Mouse (Mus musculus) frontal cortex, adult (tissue): Measurements from ENCODE around the gene Isoc2a.
"Not testable (repeated sequence)": the region's sequence is repeated elsewhere in the genome, so short reads cannot be mapped to it uniquely, and the experiment has no call there.

Experiments used
- ATAC-seq: cut with Nextera tagmentation; 2 replicates; pipeline ENCODE4 v1.9.2; 2017; ENCODE audit warnings: mild to moderate bottlenecking, moderate library complexity, mixed read lengths; ENCODE audit not compliant: low TSS enrichment

The Isoc2a gene

DNA sequence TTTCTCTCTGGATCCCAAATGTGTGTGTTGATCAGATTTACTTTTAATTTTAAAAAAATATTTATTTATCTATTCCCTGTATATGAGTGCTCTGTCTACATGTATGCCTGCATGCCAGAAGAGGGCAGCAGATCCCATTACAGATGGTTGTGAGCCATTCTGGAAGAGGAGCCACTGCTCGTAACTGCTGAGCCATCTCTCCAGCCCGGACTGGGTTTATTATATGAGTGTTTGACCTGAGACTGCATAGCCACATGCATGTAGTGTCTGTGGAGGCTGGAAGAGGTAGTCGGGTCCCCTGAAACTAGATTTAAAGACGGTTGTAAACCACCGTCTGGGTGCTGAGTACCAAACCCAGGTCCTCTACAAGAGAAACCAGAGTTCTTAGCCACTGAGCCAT lies 11.9 kb upstream of the Isoc2a start:
- no peak for ATAC-seq

DNA sequence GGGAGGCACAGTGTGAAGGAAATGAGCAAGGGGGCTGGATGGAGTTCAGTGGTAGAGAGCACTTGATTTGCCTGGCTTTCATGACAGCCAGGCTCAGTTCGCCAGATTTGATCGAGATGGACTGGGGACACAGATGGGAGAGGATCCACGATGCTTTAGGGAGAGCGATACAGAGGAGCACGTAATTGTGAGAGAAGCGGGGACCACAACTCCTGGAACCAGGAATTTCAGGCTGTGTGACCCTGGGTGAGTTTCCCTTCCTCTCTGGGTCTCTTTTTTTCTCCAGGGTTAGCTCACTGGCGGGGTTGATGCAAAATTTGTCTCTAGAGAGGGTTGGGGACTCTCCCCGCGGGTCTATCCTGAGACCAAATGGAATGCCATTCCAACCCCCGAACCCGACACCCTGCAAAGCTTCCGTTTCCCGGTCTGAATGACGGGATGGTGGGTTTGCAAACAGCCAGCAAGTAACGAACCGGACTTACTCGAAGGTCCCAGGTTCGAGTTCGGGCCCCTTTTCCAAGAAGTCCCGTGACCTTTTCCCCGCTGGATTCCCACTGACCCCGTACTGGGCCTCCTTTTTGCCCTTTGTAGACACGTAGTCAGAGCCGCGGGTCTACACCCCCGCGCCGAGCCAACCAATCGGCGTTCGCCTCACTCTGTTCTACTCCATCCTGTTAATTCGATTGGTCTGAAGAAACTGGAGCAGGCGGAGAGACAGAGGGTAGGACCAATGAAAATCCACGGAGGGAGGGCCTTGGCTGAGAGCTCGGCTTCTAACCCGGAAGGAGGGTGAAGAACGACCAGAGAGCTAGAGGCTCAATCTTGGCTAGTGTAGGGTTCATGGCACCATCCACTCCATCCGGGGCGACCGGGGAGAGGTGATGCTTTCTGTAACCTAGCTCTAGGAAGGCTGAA lies 11.1 kb upstream of the Isoc2a start:
- peak; percentile 99 for ATAC-seq

DNA sequence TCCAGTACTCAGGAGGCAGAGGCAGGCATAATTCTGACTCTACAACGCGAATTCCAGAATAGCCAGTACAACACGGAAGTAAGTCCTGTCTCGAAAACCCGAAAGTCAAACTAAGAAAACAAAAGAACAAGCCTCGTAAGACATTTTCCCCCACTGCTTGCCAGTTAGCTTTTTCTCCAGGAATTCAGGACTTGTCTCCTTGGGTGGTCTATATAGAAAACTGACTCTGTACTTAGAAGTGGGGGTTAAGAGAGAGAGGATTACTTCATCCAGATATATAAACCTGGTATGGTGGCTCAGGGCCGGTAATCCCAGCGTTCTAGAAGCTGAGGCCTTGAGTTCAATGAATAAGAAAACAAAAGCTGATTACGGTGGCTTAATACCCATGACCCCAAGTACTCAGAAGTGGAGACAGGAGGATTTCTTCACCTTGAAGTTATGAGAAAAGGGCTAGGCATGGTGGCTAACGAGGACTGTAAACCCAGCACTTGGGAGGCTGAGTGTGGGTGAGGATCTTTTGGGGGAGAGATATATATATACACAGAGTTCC lies 10.2 kb upstream of the Isoc2a start:
- 0 out of 2 replicates have a peak, but pooled peaks have one; percentile 1 for ATAC-seq

DNA sequence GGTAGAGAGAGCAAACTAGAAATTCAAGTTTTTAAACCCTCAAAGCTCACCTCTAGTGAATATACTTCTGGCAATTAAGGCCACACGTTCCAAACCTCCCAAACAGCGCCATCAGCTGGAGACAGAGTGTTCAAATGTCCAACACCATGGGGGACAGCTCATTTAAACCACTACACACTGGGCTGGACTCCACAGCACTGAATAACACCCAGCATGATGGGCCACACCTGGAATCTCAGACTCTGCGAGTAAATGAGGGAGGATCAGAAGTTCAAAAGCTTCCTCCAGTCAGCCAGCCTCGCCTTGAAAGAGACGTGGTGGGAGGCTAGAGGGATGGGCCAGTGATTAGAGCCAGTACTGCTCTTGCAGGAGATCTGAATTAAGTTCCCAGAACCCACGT lies 6.8 kb upstream of the Isoc2a start, which contains the start of gene Isoc2b:
Gene Isoc2b (minus strand): TSS at position 126 of the 400 bp plus-strand sequence.
- ATAC-seq: no peak

DNA sequence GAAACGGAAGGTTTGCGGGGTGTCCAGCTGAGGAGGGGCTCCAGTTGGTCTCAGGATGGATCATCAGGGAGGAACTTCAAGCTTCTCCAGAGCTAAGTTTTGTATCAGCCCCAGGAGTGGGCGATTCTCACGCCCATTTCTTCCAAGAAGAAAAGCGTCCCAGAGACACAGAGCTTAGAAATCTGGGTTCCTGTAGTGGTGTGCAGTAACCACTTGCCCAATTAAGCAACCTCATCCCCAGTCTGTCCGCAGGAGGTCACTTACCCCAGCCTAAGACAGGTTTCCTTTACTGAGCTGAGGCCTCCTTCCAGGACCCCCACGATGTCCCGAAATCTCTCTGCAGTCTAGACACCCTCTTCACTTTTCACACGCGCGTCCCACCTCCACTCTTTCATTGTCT lies 273 bp downstream of the Isoc2a start:
- ATAC-seq: peak; percentile 20; the same call in 1 of the 2 replicates

DNA sequence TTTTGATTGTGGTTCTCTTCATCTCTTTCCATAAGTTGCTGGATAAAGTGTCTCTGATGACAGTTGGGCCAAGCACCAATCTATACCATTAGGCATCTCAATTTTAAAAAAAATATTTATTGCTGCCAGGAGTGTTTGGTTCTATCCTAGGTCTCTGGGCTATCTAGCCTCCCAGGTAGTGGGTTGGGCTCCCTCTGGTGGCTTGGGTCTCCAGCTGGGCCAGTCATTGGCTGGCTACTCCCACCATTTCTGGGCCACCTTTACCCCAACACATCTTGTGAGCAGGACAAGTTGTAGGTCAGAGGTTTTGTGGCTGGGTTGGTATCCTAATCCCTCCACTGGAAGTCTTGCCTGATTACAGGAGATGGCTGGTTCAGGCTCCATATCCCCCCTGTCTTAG lies 1.2 kb downstream of the Isoc2a start:
- no peak for ATAC-seq

DNA sequence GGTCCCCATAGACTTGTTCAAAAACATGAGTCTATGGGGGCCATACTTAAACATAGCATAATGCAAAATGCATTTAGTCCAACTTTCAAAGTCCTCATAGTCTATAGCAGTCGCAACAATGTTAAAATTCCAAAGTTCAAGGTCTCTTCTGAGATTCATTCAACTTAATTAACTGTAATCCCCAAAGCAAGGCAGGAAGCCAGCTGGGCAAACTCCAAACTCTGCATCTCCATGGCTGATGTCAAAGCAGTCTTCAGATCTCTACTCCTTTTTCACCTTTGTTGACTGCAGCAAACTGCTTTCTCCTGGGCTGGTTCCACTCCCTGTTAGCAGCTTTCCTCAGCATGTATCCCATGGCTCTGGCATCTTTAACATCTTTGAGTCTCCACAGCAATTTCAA lies 2.1 kb downstream of the Isoc2a start:
- not testable (repeated sequence) for ATAC-seq

DNA sequence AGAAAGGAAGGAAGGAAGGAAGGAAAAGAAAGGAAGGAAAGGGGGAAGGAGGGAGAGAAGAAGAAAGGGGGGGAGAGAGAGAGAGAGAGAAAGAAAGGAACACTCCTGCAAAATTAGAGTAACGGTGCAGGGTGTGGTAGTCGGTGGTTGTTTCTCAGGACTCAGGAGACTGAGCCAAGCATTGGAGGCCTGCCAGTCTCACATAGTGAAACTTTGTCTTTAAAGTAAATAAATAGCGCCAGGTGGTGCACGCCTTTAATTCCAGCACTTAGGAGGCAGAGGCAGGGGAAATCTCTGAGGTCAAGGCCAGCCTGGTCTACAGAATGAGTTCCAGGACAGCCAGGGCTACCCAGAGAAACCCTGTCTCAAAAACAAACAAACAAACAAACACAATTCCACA lies 9.7 kb downstream of the Isoc2a start:
- no peak for ATAC-seq

DNA sequence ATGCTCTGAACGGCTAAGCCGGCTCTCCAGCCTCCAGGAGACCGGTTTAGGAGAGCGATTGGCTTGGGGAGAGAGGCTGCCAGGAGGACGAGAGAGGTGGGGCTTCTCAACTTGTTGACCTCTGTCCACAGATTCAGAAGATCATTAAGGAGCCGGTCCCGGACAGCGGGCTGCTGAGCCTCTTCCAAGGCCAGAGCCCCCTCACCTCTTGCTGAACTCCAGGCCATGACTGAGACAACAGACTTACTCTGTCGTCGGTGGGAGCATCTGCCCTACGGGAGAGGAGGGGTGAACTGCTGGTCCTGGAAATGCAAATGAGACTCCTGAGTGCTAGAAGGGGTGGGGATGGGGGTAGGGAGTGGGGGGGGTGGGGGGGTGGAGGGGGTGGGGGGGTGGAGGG lies 18.2 kb downstream of the Isoc2a start:
- no peak for ATAC-seq

DNA sequence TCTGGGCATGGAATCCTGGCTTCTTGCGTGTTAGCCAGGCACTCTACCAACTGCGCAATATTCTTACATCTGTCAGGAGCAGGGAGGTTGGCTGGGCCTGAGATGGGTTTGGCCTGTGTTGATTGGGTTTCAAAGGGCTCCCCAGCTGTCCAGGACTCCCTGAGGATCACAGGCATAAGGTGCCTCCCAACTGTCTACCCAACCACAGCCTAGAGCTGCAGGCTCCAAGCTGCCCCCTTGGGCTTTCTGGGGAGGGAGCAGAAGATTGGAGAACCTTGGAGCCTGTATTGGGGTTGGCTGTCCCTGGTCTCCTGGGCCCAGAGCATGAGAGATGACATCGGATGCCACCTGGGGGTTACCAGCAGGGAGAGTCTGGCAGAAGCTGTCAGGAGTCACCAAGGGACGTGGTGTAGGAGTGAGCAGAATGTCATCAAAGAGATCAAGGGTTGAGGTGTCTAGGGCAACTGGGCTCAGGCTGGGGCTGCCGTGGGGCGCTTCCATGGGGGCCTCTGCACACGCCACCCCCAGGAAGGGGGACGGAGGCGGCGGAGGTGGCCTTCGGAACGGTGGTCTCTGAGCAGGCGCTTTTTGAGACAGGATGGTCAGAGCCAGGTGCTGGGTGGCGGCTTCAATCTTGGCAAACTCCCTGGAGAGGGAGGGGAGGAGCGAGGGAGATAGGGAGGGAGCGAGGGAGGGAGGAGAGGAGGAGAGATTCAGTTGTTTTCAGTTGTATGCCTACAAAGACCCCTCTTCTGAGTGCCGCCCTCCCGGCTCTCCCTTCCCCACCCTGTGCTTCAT lies 22.1 kb downstream of the Isoc2a start:
- ATAC-seq: no peak

DNA sequence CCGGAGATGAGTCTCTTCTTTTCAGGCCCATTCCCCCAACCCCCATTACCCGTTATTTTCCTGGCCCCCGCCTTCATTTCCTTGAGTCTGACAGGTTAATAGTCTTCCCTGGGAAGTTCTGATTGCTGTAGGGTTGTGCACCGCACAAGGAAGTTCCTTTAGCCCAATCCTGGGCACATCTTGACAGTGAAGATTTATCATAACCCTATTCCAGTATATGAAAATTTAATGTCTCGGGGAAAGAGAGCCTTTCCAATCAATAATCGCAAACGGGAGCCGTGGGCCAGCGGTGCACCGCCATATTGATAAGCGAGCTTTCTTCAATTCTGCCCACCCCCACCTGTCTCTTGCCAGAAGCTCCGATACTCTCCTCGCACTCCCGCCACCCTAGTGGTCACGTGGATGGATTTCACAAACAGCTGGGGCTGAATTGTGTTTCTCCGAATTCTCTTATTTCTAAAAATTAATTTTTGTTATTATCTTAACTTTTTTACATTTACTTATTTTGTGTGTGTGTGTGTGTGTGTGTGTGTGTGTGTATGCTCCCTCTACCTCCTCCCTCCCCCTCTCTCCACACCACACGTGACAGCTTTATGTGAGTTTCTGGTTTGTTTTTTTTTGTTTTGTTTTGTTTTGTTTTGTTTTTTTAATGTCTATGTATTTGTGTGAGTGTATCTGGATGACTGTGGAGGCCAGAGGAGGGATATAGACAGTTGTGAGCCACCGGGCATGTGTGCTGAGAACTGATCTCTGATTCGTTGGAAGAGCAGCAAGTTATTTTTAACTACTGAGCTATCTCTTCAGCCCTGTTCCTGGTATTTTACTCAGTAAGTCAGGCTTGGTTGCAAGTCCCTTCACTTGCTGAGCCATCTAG lies 22.9 kb downstream of the Isoc2a start:
- ATAC-seq: peak; percentile 73; the same call in 1 of the 2 replicates

DNA sequence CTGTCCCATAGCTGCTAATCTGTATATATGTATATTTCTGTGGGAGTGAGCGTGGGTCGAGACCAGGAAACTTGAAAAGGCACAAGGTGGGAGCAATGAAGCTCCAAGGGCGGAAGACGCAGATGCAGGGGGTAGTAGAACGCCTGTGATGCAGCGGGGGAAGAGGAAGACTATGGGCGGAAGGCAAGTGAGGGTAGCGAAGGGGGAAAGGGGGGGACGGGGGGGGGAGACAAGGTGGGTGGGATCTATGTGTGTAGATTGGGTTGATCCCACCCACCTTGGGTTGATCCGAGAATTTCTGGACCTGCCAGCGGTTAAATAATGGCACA lies 23.5 kb downstream of the Isoc2a start:
- no peak for ATAC-seq

DNA sequence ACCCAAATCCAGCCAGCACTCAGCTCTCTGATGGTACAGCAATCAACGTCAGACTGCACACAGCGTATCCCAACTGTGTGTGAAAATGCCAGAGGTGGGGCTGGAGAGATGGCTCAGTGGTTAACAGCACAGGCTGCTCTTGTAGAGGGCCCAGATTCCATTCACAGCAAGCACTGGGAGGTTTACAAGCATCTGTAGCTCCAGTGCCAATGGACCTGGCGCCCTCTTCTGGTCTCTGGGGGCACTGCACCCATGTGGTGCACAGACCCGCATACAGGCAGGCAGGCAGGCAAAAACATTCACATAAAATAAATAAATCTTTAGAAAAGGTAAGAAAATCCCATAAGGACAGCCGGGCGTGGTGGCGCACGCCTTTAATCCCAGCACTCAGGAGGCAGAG lies 24.2 kb downstream of the Isoc2a start:
- ATAC-seq: no peak

DNA sequence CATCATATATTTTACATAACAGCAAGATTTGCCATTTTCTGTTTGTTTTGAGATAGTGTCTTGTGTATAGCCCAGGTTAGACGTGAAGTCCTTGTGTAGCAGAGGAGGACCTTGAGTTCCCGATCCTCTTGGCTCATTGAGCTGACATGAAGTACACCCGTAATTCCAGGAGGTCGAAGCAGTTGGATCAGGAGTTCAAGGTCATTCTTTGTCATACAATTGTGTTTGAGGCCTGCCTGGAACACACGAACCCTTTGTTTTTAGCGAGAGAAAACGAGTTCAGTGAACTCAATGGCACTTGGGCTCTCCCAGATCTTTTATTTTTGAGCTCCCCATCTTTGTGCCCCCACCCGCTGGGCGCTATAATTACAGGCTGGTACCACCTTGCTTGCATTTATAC lies 25.5 kb downstream of the Isoc2a start:
- ATAC-seq: no peak

DNA sequence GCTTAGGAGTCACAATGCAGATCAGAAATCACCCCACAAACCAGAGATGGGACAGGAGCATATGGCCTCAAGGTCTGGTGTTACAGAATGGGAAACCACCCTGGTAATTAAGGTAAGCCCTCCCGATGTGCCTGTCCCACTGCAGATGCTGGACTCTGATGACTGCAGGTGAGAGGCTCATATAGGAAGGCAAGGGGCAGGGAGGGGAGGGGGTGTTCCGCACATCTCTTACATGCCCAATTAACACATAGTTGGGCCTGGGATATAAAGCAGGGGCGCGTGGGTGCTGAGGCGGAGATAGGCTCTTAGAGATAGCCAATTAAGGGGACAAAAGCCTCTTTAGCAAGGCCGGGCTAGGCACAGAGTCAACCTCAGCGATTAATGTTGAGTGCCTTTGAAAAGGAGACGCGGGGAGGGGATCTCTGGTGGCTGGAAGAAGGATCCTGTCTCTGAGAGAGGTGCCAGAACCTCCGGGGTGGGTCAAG lies 29.6 kb downstream of the Isoc2a start, which contains the start of gene Gm36210:
Gene Gm36210 (minus strand): TSS at position 51 of the 485 bp plus-strand sequence.
- no peak for ATAC-seq

DNA sequence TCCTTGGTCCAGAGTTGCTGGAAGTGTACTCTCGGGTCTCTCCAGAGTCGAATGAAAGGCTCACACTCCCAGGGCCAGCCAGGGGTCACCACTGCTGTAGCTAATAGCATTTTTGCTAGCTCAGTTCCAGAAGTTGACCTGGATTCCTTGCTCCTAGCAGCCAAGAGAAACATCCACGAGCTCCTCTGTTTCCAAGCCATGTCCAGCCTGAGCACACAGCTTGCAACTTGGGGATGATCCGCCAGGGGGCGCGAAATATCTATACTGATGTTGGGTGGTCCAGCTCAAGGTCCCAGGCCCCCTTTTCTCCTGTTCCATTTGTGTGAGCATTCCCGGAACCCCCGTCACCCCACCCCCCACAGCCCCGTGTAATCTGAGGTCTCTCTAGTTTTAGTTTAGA lies 34.6 kb downstream of the Isoc2a start:
- no peak for ATAC-seq

DNA sequence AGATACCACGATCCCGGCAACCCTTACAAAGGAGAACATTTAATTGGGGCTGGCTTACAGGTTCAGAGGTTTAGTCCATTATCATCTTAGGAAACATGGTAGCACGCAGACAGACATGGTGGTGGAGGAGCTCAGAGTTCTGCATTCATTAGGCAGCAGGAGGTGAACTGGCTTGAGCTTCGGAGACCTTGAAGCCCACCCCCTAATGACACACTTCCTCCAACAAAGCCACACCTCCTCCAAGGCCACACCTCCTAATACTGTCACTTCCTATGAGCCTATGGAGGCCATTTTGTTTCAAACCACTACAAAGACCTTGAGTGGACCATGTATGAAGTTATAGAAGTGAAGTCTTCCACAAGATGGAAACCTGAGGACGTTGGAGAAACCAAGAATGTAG lies 35.3 kb downstream of the Isoc2a start:
- ATAC-seq: no peak

DNA sequence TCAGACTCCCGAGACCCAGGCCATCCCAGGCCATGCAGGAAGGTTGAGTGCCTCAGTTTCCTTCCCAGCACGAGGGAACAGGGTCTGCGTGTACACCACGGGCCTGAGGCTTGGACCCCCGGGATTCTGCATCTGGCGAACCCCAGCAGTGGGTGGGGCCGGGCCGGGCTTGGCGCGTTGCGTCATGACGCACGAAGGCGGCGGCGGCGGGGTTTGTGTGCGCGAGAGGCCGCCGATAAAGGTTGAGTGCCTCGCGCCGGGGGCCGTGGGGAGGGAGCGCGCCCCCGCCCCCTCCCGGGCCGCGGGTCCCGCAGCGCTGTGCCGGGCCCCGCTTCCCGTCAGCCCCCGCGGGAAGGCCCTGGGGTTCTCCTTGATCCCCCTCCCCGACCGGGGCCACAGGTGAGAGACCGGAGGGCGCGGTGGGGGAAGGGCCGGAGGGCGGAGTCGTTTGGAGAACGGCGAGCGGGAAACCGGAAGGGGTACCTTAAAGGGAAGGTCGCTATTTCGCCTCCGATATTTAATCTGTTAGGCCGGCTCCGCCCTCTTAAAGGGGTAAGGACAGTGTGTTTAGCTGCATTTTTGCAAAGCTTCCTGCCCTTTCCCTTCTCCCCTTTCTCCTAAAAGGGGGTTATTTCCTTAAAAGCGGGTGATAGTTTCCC lies 38.2 kb downstream of the Isoc2a start, which contains the start of gene Zfp628:
Gene Zfp628 (plus strand): TSS at position 211 of the 659 bp plus-strand sequence.
- peak; percentile 87 for ATAC-seq

DNA sequence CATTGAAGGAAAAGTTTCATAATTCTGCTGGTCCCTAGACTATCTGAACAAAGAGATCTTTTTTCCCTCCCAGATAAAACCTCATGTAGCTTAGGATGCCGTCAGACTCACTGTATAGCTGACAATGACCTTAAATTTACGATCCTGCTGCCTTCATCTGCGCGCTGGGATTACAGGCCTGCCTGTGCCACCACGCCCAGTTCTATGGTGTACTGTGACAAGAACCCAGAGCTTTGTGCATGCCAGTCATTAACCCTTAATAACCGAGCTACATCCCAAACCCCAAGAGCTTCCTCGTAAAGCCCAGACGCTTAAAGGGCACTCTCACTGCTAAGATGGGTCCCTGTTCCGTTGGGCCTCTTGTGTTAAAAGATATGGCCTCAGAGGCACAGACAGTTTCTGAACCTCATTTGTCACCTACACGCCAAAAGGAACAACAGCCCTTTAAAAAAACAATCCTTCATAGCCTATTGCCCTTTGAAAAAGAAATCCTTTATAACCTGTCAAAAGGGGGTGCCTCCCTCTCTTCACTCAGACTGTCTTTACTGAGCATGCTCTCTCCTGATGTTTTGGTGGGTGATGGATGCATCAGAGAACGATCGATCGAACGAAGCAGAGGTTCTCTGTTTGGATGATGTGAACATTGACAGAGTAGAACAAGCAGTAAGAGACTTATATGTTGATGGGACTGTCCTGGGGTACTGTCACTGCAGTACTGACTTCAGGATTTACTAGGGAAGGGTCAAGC lies 38.9 kb downstream of the Isoc2a start:
- peak; percentile 28 for ATAC-seq

DNA sequence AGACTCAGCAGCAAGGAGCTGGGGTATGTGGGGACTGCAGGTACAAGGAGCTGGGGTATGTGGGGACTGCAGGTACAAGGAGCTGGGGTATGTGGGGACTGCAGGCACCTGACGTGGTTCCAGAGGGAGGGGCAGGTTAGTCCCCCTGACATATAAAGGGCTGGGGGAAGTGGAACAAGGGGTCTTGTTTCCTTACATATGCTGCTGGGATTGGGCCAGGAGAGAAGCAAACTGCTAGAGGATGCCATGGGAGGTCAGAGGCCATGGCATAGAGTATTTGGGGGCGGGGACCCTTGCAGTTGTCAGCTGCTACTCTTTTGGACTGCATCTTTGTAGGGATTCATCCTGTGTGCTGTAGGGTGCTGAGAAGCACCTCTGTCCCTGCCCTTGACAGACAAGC lies 40.5 kb downstream of the Isoc2a start:
- ATAC-seq: no peak
